Mouse (Mus musculus) liver, embryonic 14.5 days (tissue): Measurements from ENCODE around the gene Rapgef1. TPM values are rescaled to one million over a fixed set of nuclear protein-coding genes. Genes with fewer than 3 reads are reported as not detected.

ENCODE experiments used
- ATAC-seq: fragments of 200-750 bp; cut with Nextera tagmentation; 2 replicates; pipeline ENCODE4 v1.8.0; 2017; ENCODE audit warnings: moderate number of reproducible peaks, mild to moderate bottlenecking, moderate library complexity; ENCODE audit not compliant: insufficient read depth
- DNase-seq, 3 experiments: peaks; one replicate each; pipeline ENCODE4 v3.0.0-alpha.2; 2012 to 2013; ENCODE audit warnings: low read depth in 3 of 3, low spot score in 3 of 3
- H3K27ac ChIP-seq: fragments of 300-500 bp; sonication (generic); 2 replicates; pipeline ENCODE4 v1.5.1; 2014; ENCODE audit warnings: moderate library complexity, mild to moderate bottlenecking, control low read depth, inconsistent platforms
- H3K27me3 ChIP-seq: fragments of 300-500 bp; sonication (generic); 2 replicates; pipeline ENCODE4 v1.6.1; 2014; ENCODE audit warnings: mild to moderate bottlenecking, low read length, moderate library complexity; ENCODE audit not compliant: control insufficient read depth, insufficient read depth
- H3K36me3 ChIP-seq: fragments of 300-500 bp; sonication (generic); replicated peaks from 2 replicates; pipeline ENCODE4 v1.6.1; 2014; ENCODE audit warnings: low read depth; ENCODE audit not compliant: control insufficient read depth, insufficient read depth
- H3K4me1 ChIP-seq, 2 experiments: fragments of 200-500 bp in 1 of 2; fragments of 300-500 bp in 1 of 2; sonication (generic) in 1 of 2; replicated peaks; 2 replicates each; pipeline ENCODE4 v1.6.1; 2012 to 2014; ENCODE audit warnings: antibody characterized with exemption in 1 of 2, inconsistent platforms in 1 of 2, low read length in 1 of 2; ENCODE audit not compliant: control insufficient read depth in 2 of 2, insufficient read depth in 2 of 2
- H3K4me2 ChIP-seq: fragments of 300-500 bp; sonication (generic); 2 replicates; pipeline ENCODE4 v1.6.1; 2014; ENCODE audit warnings: low read depth, mild to moderate bottlenecking, control low read depth, moderate library complexity
- H3K4me3 ChIP-seq, 2 experiments: fragments of 200-500 bp in 1 of 2; fragments of 300-500 bp in 1 of 2; sonication (generic) in 1 of 2; 2 replicates each; pipeline ENCODE4 v1.5.1; 2012 to 2014; ENCODE audit warnings: low read depth in 2 of 2, low read length in 2 of 2, mild to moderate bottlenecking in 2 of 2, control low read depth in 1 of 2, inconsistent platforms in 1 of 2, moderate library complexity in 1 of 2; ENCODE audit not compliant: insufficient read depth in 1 of 2
- H3K9ac ChIP-seq: fragments of 300-500 bp; sonication (generic); replicated peaks from 2 replicates; pipeline ENCODE4 v1.6.1; 2014; ENCODE audit warnings: mild to moderate bottlenecking, control low read depth, moderate library complexity
- H3K9me3 ChIP-seq: fragments of 300-500 bp; sonication (generic); 2 replicates; pipeline ENCODE4 v1.6.1; 2016; ENCODE audit warnings: low read length, mixed read lengths; ENCODE audit not compliant: control insufficient read depth
- CTCF ChIP-seq: IDR thresholded peaks from 2 replicates; pipeline ENCODE4 v1.5.1; 2016; ENCODE audit warnings: antibody characterized with exemption, low read depth, control low read depth
- EP300 ChIP-seq: IDR thresholded peaks from 2 replicates; pipeline ENCODE4 v1.6.1; 2016; ENCODE audit warnings: antibody characterized with exemption, low read depth
- WGBS: fragments of 180-500 bp; shearing (Covaris S2); extraction: QIAGEN DNeasy Blood & Tissue Kit; methylation state at CpG from one replicate; pipeline ENCODE4 v1.1.7; 2014; ENCODE audit not compliant: insufficient replicate concordance; 5-methylcytosine and 5-hydroxymethylcytosine counted together
- polyA plus RNA-seq, 2 experiments: library from polyadenylated mRNA; depleted of rRNA in 1 of 2; stranded (reverse) in 1 of 2; unstranded in 1 of 2; fragments of >200 nt; fragmentation: Nextera tagmentation in 1 of 2; extraction: Ambion mirVana in 1 of 2; gene quantifications; 2 replicates each; pipeline versions ENCODE4 v1.2.1 to v1.2.3; 2012 to 2014

The Rapgef1 gene
- polyA plus RNA-seq, 2 experiments, result 3.9 to 11.1 TPM

DNA sequence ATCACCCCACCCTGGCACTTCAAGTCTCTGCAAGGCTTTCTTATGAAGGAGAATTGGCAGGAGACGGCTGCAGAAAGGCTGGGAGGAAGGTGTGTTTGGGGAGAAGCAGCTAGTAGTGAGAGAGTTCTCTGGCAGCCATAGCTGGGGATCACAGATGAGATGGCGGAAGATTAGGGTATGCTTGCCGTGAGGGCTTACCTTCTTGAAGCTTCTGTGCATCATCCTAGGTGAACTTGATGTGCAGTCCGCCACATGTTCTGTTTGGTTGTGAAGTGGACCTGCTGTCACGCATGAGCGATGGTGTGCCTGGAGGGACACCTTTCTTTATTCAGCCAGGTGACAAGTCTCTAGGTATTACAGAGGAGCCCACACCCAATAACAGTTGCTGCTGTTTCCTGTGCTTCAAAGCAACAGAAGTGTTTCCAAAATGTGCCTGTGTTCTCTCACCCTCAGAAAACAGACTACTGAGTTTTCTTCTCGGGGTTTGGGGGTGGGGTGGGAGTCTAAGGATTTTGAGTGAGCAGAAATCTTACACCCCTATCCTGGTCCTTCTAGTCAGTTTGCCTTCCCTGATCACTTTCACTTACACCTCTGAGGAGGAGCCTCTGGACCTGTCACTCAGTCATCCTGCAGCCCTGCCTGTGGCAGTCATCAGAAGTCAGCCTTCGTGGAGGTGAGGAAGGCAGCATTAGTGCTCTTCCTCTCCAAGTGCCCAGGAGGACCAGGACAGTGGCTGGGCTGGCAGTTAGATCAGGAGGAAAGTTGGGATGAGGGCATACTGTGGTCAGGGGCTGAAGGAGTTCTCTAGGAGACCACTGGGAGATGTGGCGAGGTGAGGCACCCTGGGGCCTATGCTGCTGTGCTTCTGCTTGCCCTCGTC is 2.8 kb downstream of the Rapgef1 start:
- H3K4me1 ChIP-seq, result peaks cover 14 to 31% of the 10 kb centered on the region in 2 experiments
- no peak overlapping the region for H3K27ac ChIP-seq
- WGBS, result 67% methylated on average over 10 of the region's 10 CpGs
- no peaks in the 10 kb centered on the region for H3K36me3 ChIP-seq
- ATAC-seq (no peak), DNase-seq (no peak)
- no peak overlapping the region for H3K4me2 ChIP-seq
- H3K9me3 ChIP-seq, result no peaks in the 10 kb centered on the region
- TF ChIP-seq CTCF (no peak), EP300 (no peak)
- H3K27me3 ChIP-seq, result no peaks in the 10 kb centered on the region
- H3K4me3 ChIP-seq, result no peak overlapping the region
- H3K9ac ChIP-seq, result no peak overlapping the region

GRCm38 (mm10) chr2:29623247-29624090 is 3.9 kb downstream of the Rapgef1 start:
- Histone ChIP-seq H3K4me1 (peaks cover 19 to 40% of the 10 kb centered on the region in 2 experiments), H3K27ac (peak overlapping the region; percentile 69), H3K4me3 (no peak overlapping the region), H3K9ac (no peak overlapping the region), H3K36me3 (no peaks in the 10 kb centered on the region), H3K27me3 (no peaks in the 10 kb centered on the region), H3K4me2 (peak overlapping the region; percentile 42), H3K9me3 (no peaks in the 10 kb centered on the region)
- ATAC-seq (no peak), DNase-seq (no peak)
- WGBS, result 45% methylated on average over 9 of the region's 9 CpGs
- TF ChIP-seq EP300, result no peak
- TF ChIP-seq CTCF, result no peak

DNA sequence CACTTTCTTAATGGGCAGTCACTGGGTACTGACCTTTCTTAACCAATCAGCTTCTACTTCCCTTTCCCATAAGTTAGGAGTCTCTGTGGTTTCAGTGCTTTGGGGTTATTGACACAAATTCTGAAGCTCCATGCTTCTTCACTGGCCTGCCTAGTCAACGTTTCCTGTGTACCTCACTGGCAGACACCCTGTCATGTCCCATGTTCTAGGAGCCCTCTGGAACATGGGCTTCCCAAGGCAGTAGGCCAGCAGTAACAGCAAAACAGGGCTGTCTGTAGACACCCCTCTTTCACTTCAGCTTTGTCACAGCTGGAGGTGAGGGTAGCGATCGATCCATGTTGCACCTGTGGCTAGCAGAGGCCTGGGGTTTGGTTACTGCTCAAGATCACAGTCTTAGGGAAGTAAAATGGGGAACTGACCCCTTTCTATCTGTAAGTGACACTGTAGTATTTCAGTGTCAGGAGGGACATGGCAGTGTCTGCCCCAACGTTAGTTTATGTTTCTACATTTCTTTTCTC is 4.6 kb downstream of the Rapgef1 start:
- no peaks in the 10 kb centered on the region for H3K9me3 ChIP-seq
- no peaks in the 10 kb centered on the region for H3K27me3 ChIP-seq
- peak overlapping the region; percentile 42 for H3K4me2 ChIP-seq
- H3K4me3 ChIP-seq, result no peak overlapping the region
- DNase-seq (peak in 1 of 3 experiments; percentile 20), ATAC-seq (no peak)
- no peaks in the 10 kb centered on the region for H3K36me3 ChIP-seq
- no peak overlapping the region for H3K9ac ChIP-seq
- peak overlapping the region; percentile 69 for H3K27ac ChIP-seq
- TF ChIP-seq EP300 (no peak), CTCF (no peak)
- 23% methylated on average over 4 of the region's 4 CpGs for WGBS
- H3K4me1 ChIP-seq, result peaks cover 19 to 45% of the 10 kb centered on the region in 2 experiments

GRCm38 (mm10) chr2:29624739-29625138 is 5.2 kb downstream of the Rapgef1 start:
- Histone ChIP-seq H3K9me3 (no peaks in the 10 kb centered on the region), H3K9ac (no peak overlapping the region), H3K4me3 (no peak overlapping the region), H3K27me3 (no peaks in the 10 kb centered on the region), H3K4me1 (peaks cover 19 to 45% of the 10 kb centered on the region in 2 experiments), H3K27ac (no peak overlapping the region), H3K36me3 (no peaks in the 10 kb centered on the region), H3K4me2 (peak overlapping the region; percentile 42; the same call in 1 of the 2 replicates)
- TF ChIP-seq EP300, result no peak
- no peak for TF ChIP-seq CTCF
- peak in 1 of 3 experiments; percentile 33 for DNase-seq
- ATAC-seq, result no peak
- WGBS, result 52% methylated on average over 5 of the region's 5 CpGs
